Mouse (Mus musculus) cerebral cortex, adult 2 months (tissue): Measurements from ENCODE around the gene Cd96.

ENCODE experiments used
- WGBS: fragments of 180-500 bp; shearing (Covaris S2); methylation state at CpG from one replicate; pipeline ENCODE4 v1.1.7; 2018; 5-methylcytosine and 5-hydroxymethylcytosine counted together

Gene Cd96

GRCm38 (mm10) chr16:46022958-46023491 lies 97.0 kb downstream of the Cd96 start:
- 69% methylated on average over 5 of the region's 5 CpGs for WGBS

- WGBS = 20% methylated on average over 5 of the region's 5 CpGs
These were observed 97.7 kb downstream of the Cd96 start for GRCm38 (mm10) chr16:46022189-46022928.

- WGBS = 69% methylated on average over 2 of the region's 2 CpGs
These were observed 98.7 kb downstream of the Cd96 start for GRCm38 (mm10) chr16:46021302-46021701.

- WGBS = 85% methylated on average over 2 of the region's 2 CpGs
These were observed 99.7 kb downstream of the Cd96 start for GRCm38 (mm10) chr16:46020396-46020795.

- 94% methylated on average over 4 of the region's 4 CpGs for WGBS
These were observed 100.3 kb downstream of the Cd96 start for GRCm38 (mm10) chr16:46019799-46020198.

- 94% methylated on average over 1 of the region's 1 CpGs for WGBS
These were observed 100.7 kb downstream of the Cd96 start for GRCm38 (mm10) chr16:46019359-46019758.

- WGBS = 98% methylated on average over 1 of the region's 1 CpGs
These were observed 108.4 kb downstream of the Cd96 start for GRCm38 (mm10) chr16:46011696-46012095.

GRCm38 (mm10) chr16:46010906-46011220 lies 109.2 kb downstream of the Cd96 start:
- WGBS = 2% methylated on average over 5 of the region's 5 CpGs

- under 1% methylated on average over 39 of the region's 39 CpGs for WGBS
These were observed 109.7 kb downstream of the Cd96 start, which contains the start of gene Plcxd2 for GRCm38 (mm10) chr16:46010153-46010905. Plcxd2 (minus strand) TSS chr16:46010218.

GRCm38 (mm10) chr16:46009717-46010116 lies 110.3 kb downstream of the Cd96 start:
- 3% methylated on average over 13 of the region's 13 CpGs for WGBS

GRCm38 (mm10) chr16:46008766-46009165 lies 111.3 kb downstream of the Cd96 start:
- WGBS = 70% methylated on average over 3 of the region's 3 CpGs

GRCm38 (mm10) chr16:46008036-46008605 lies 111.9 kb downstream of the Cd96 start:
- WGBS = 60% methylated on average over 5 of the region's 5 CpGs

- WGBS = 70% methylated on average over 10 of the region's 10 CpGs
These were observed 113.8 kb downstream of the Cd96 start for GRCm38 (mm10) chr16:46006261-46006660.

GRCm38 (mm10) chr16:46001550-46002166 lies 118.4 kb downstream of the Cd96 start:
- 57% methylated on average over 10 of the region's 10 CpGs for WGBS

- WGBS = 75% methylated on average over 3 of the region's 3 CpGs
These were observed 119.1 kb downstream of the Cd96 start for GRCm38 (mm10) chr16:46000976-46001375.

GRCm38 (mm10) chr16:45999374-46000191 lies 120.5 kb downstream of the Cd96 start:
- 52% methylated on average over 10 of the region's 10 CpGs for WGBS

- 79% methylated on average over 7 of the region's 7 CpGs for WGBS
These were observed 121.8 kb downstream of the Cd96 start for GRCm38 (mm10) chr16:45998231-45998630.

GRCm38 (mm10) chr16:45990901-45991676 lies 129.0 kb downstream of the Cd96 start:
- WGBS = 48% methylated on average over 10 of the region's 10 CpGs

GRCm38 (mm10) chr16:45986236-45986635 lies 133.8 kb downstream of the Cd96 start:
- WGBS = 70% methylated on average over 1 of the region's 1 CpGs
